ENCODE assay signal across 8 mouse cellular contexts in the genomic region with DNA sequence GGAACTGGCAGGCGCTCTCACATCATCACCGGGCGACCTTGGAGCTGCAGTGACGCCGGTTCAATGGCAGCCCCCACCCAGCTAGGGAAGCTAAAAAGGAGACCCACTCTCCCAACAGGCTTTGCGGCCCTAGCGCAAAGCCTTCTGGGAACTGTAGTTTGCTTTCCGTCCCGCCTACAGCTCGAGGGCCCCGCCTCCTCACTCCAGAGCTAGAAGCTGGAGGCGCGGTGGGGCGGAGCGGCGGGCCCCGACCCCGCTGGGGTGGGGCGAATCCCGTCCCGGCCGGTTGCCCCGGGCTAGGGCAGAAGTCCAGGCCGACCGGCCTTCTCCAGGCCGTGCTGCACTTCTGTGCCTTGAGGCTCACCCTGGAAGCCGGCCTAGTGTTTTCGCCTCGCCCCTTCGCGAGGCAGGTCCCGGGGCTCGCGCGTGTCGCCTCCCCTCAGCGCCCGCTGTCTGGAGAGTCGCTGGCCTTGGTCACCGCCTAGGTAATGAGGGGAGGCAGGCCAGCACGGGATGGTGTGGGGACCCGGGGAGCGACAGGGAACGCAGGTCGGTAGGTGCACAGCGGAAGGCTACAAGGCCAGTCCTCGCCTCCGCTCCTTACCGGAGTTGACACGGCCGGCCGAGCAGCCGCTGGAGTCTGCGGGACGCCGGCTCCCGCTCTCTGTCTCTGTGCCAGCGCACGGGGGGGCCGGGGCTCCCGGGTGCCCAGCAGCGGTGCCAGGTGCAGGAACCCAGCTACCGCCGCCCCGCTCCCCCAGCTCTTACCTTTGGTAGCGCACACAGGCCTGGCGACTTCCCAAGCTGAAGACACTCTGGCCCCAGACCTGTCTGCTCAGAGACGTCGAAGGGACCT. TPM values are rescaled to one million over a fixed set of nuclear protein-coding genes. Genes with fewer than 3 reads are reported as not detected.
DNase-seq lines count a peak whose midpoint lies in the region; ATAC-seq lines count a peak whose summit lies in the region.

A gene (minus strand): TSS at position 65 of the 856 bp plus-strand sequence.
A gene (plus strand): TSS at position 157 of the 856 bp plus-strand sequence.

- peak; percentile 94 for ATAC-seq in inflammation-experienced regulatory T-cells, adult 6 months
- peak; percentile 90 for ATAC-seq in megakaryocyte-erythroid progenitor cell, adult 5-6 weeks (replicated peaks; ENCODE audit: low FRiP score, low TSS enrichment, poor library complexity, severe bottlenecking)

- peak; percentile 94 for DNase-seq in adipocyte (ENCODE audit: low spot score)
- peak; percentile 96 for DNase-seq in embryo, embryonic 10 days (ENCODE audit: low spot score)
- peak; percentile 94 for DNase-seq in gastrocnemius, postnatal 14 days
- DNase-seq in left cerebral cortex, postnatal 10 days (ENCODE audit: extremely low spot score in 1 of 2, low spot score in 2 of 2) = peak; percentile 95 to 97
- peak; percentile 95 for DNase-seq in right cerebral cortex, postnatal 25 days
- peak; percentile 90 to 91 for DNase-seq in urinary bladder, postnatal 4 days (ENCODE audit: low spot score in 2 of 2)

- intact Hi-C loops in gastrocnemius, postnatal 14 days (cut with DNase I; ENCODE audit: low total_unique reads) = no loop called here
- intact Hi-C loops in left cerebral cortex, postnatal 10 days (cut with DNase I) = loop anchor here (5.0 kb wide), 2 partner anchors 46 to 61 kb away; no protein-coding TSS in a partner anchor

RNA-seq across cellular contexts. Expression of the first gene that starts in this region (rescaled TPM):
- total RNA-seq in gastrocnemius, postnatal 14 days (2021) = 10 to 100 TPM; 53.2 to 58.7 TPM
- polyA plus RNA-seq in inflammation-experienced regulatory T-cells, adult 6 months (2017; shearing (Covaris generic)) = 10 to 100 TPM; 18.2 to 19.0 (median 18.6) TPM
- total RNA-seq in left cerebral cortex, postnatal 10 days (2021) = 100 to 1,000 TPM; 145 to 154 TPM
- 82.4 and 98.1 TPM in 2 replicates for total RNA-seq in megakaryocyte-erythroid progenitor cell, adult 5-6 weeks (2014; fragmentation: Nextera tagmentation)
- total RNA-seq in megakaryocyte-erythroid progenitor cell, adult 5-6 weeks (2017) = 50.7 and 56.6 TPM in 2 replicates

RNA-seq across cellular contexts. Expression of the second gene that starts in this region (rescaled TPM):
- total RNA-seq in gastrocnemius, postnatal 14 days (2021) = 10 to 100 TPM; 78.1 to 80.1 TPM
- polyA plus RNA-seq in inflammation-experienced regulatory T-cells, adult 6 months (2017; shearing (Covaris generic)) = 10 to 100 TPM in 2 of 3 experiments, 1 to 10 TPM in 1; 9.3 to 12.4 (median 12.2) TPM
- total RNA-seq in left cerebral cortex, postnatal 10 days (2021) = 10 to 100 TPM; 78.9 to 89.0 TPM
- total RNA-seq in megakaryocyte-erythroid progenitor cell, adult 5-6 weeks (2014; fragmentation: Nextera tagmentation) = 35.6 and 36.6 TPM in 2 replicates
- 14.2 and 23.8 TPM in 2 replicates for total RNA-seq in megakaryocyte-erythroid progenitor cell, adult 5-6 weeks (2017)

Comparison
In these comparisons a context has a peak if more than half of its experiments do, and no peak if none do; other contexts are left out.
1. Peak in every context shown above with its lines: DNase-seq and ATAC-seq.